Mouse (Mus musculus): ENCODE results near the gene Grcc10.

Gene Grcc10

GRCm38 (mm10) chr6:124731038-124731437 lies 10.1 kb downstream of the Grcc10 start:
- DNase-seq (ENCODE audit: low spot score), result no peak

GRCm38 (mm10) chr6:124729850-124730705 lies 11.1 kb downstream of the Grcc10 start:
- DNase-seq (ENCODE audit: low spot score), result no peak

GRCm38 (mm10) chr6:124728621-124729020 lies 12.6 kb downstream of the Grcc10 start:
- no peak for DNase-seq (ENCODE audit: low spot score)

DNA sequence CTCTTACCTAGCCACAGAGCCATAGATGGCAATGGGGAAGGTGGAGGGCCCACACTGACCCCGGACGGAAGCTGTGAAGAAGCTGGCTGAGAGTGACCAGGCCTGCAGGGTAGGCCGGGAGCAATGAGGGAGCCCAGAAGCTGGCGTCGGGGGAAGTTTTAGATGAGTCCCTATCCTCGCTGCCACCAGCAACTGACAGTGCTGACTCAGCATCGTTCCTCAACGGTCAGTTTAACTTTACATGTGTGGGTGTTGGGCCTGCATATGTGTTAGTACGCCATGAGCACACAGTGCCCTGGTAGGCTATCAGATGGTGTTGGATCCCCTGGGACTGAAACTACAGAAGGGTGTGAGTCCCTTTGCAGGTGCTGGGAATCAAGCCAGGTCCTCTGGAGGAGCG lies 16.7 kb downstream of the Grcc10 start:
- no peak for DNase-seq (ENCODE audit: low spot score)

GRCm38 (mm10) chr6:124723541-124723940 lies 17.6 kb downstream of the Grcc10 start:
- DNase-seq (ENCODE audit: low spot score), result no peak

DNA sequence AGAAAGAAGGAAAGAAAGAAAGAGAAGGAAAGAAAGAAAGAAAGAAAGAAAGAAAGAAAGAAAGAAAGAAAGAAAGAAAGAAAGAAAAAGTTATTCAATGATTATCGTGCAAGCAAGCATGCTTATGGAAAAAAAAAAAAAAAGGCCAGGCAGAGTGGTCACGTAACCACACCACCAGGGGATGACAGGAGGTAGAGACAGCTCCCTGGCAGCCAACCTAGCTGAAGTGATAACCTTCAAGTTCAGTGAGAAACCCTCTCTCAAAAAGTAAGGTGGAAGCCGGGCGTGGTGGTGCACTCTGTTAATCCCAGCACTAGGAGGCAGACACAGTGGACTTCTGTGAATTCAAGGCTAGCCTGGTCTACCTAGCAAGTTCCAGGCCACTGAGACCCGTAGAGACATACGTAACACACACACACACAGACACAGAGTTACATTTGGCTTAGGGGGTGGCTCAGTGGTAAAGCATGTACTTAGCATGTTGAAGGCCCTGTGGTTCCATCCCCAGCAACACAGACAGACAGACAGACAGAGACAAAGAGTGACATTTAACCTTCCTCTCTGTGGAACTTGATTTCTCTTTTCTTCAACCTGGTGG lies 18.2 kb downstream of the Grcc10 start:
- no peak for DNase-seq (ENCODE audit: low spot score)

DNA sequence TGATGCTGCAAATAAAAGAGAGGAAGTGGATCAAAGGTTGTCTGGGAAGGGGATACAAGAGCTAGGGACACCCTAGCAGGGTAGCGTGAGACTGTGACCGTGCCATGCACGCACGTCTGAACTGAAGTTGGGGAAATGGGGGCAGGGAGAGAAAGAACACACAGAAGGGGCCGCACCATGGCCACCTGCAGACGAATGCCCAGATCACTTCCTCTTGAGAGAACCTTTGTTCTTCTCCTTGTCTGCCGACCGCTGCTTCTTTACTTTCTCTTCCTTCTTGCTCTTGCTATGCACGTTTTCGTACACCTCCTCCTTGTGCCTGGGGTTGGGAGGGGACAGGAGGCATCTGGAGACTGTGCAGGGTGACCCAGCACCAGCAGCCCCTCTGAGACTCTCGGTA lies 20.3 kb downstream of the Grcc10 start:
- DNase-seq (ENCODE audit: low spot score), result no peak

DNA sequence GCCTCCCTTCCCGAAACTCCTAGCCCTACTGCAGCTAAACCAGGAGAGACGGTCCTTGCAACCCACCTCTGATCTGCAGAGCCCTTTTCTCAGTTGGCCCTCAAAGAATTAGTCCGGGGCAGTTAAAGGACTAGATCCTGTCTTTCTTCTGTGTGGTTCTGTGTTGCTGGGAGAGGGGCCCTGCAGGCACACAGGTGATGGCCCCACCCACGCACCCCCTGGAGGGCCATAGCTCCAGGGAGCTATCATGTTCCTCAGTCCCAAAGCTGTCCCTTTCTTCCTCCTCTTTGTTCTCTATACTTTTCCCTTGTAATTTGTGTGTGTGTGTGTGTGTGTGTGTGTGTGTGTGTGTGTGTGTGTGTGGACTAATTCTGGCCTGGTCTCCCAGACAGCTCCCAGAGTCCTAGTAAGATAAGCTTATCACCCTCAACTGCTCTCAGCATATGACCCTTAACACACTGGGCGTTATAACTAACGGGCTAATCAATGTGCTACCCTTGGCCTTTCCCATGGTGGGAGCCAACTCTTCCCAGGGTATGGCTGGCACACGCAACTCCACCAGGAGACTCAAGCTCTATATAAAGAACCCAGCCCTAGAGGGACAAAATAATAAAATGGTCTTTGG lies 21.7 kb downstream of the Grcc10 start:
- DNase-seq (ENCODE audit: low spot score), result no peak

DNA sequence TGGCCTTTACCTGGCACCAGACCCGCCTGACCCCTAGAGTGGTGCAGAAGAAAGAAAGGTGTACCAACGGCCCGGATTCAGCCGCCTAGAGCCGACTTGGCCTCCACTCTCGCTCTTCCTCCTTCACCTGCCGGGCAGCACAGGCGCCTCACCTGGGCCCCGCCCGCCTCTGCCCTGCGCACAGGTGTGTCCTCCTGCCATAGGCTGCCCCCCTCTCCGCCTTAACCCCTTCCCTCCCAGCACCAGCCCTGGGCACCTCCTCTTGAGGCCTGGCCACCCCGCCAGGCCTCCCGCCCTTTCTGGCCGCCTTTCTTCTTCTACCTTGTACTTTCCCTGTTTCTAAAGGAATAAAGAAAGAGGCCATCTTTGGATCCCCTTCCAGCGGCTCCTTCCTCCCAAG lies 22.5 kb downstream of the Grcc10 start:
- DNase-seq (ENCODE audit: low spot score), result no peak

DNA sequence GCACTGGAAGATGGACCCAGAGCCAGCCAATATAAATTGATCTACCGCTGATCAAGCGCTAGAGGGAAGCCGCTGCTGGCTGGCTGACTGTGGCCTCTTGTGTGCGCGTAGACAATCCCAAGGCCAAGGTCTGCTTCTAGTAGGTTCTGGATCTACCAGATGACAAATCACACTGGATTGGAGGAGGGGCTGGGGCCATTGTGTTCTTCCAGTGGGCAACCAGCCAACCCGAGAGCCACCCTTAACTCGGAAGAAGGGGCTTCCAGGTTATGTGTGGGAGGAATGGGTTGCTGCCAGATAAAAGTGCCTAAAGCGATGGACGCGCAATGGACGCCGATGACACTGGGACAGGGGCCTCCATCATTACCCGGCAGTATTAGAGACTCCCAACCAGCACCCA lies 23.2 kb downstream of the Grcc10 start:
- no peak for DNase-seq (ENCODE audit: low spot score)

DNA sequence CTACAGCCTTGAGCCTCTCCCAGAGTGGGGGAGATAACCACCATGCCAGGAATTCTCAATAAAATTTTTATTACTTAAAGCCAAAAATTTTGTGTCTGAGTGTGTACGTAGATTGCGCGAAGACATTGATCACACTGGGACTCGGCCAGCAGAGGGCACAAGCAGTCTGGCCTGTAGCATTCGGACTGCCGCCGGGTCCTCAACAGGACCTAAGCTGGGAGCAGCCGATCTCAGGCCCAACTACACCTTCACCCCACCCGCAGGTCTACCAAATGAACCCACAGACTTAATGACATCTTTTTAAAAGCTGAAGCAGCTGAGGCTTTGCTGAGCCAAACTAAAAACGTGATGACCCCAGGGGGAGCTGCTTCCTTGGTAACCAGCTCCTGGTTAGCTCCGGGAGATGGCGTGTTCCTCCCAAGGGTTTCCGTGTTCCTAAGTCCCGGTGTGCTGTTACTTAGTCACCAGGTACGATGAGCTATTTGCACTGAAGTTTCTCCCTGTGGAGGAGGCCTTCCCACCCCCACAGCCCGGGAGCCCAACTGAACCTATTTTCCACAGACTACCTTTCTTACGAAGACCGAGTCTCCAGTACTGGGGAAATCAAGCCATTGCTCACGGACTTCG lies 24.2 kb downstream of the Grcc10 start:
- peak; percentile 56 for DNase-seq (ENCODE audit: low spot score)

DNA sequence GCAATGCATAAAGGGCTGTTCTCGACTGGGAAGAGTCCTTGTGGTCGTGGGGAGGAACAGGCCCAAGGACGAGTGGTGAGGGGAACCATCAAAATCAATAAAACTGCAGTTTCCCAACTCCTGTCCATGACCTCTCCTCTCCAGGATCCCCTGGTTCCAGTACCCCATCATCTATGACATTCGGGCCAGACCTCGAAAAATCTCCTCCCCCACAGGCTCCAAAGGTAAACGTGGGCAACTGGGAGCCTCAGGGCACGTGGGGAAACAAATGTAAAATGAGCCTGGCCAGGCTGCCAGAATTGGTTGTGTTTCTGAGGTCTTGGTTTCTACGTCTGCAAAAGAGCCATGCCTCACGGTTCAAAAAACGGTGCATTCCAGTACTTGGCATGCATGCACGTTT lies 28.3 kb downstream of the Grcc10 start:
- no peak for DNase-seq (ENCODE audit: low spot score)

DNA sequence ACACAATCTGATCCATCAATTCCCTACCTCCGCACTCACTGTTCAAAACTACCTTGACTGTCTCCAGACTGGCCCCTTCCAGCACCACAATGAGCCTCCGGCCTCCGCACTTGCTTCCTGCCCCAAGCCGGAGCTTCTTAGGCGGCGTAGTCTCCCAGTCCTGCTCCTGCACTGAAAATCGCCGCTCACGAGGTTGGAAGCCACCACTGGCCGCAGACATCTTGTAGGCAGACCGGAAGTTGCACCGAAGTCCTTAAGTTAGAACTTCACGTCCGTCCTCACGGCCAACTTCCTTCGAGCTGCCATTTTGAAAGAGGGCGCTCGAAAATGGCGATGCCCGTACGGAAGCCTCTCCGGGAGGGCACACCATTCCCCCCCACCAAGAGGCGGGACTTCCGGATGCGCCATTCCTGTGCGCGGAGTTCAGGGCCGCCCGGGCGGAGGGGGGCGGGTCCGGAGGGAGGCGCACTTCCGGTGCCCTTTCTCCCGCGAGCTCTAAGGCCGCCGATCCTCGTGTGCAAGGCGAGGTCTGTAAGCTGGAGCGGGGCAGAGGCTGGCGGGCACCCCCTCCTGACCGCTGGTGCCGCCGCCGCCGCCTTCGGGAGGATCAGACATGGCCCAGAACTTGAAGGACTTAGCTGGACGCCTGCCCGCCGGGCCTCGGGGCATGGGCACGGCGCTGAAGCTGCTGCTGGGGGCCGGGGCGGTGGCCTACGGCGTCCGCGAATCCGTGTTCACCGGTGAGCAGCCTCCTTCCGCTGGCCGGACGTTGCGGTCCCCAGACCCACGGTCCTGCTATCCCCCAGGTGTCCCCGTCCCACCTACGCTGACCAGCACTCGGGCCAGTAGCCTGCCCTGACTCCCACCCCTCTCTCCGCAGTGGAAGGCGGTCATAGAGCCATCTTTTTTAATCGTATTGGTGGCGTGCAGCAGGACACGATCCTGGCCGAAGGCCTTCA lies 29.1 kb downstream of the Grcc10 start, which contains the start of the genes Emg1 and Phb2:
Emg1 (minus strand) TSS at position 355 of the 959 bp plus-strand sequence.
Phb2 (plus strand) TSS at position 513 of the 959 bp plus-strand sequence.
- DNase-seq (ENCODE audit: low spot score), result peak; percentile 97

- DNase-seq (ENCODE audit: low spot score), result no peak
Observed at GRCm38 (mm10) chr6:124708289-124708889, 32.8 kb downstream of the Grcc10 start.

DNA sequence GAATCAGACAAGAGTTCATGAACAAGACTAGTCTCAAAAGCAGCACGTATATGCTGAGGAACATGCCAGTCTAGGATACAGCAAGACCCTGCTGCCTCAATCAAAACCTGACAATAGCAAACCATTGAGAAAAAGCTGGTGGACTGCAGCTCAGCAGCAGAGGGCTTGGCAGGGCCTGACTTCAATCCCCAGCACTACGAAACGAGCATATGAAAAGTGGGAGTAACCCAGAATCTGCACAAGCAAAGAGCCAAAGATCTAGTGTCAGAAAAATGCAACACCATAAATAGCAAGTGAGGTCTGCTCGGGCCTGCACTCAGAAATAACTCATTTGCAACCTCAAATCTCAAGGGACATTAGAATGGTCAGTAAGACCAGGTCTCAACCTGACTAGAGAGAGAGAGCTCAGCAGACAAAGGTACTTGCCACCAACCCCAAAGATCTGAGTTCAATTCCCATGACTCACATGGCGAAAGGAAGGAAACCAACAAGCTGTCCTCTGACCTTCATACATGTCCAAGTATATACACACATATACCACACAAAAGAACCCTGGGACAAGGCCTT lies 35.0 kb downstream of the Grcc10 start:
- DNase-seq (ENCODE audit: low spot score), result no peak

GRCm38 (mm10) chr6:124704417-124704816 lies 36.8 kb downstream of the Grcc10 start:
- DNase-seq (ENCODE audit: low spot score), result no peak

- no peak for DNase-seq (ENCODE audit: low spot score)
Observed at GRCm38 (mm10) chr6:124703789-124704188, 37.4 kb downstream of the Grcc10 start.

DNA sequence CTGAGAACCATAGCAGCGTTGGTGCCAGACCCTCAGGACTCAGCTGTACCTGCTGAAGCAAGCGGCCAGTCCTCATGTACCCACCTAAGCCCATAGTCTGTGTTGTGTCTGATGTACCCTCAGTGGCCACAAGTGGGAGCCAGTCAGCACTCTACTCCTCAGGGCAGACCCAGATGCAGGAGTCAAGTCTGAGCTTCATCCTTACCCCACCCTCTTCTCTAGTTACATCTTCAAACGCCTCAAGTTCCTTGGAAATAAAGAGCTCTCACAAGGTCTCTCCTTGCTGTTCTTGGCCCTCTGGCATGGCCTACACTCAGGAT lies 38.4 kb downstream of the Grcc10 start:
- DNase-seq (ENCODE audit: low spot score), result peak; percentile 51

DNA sequence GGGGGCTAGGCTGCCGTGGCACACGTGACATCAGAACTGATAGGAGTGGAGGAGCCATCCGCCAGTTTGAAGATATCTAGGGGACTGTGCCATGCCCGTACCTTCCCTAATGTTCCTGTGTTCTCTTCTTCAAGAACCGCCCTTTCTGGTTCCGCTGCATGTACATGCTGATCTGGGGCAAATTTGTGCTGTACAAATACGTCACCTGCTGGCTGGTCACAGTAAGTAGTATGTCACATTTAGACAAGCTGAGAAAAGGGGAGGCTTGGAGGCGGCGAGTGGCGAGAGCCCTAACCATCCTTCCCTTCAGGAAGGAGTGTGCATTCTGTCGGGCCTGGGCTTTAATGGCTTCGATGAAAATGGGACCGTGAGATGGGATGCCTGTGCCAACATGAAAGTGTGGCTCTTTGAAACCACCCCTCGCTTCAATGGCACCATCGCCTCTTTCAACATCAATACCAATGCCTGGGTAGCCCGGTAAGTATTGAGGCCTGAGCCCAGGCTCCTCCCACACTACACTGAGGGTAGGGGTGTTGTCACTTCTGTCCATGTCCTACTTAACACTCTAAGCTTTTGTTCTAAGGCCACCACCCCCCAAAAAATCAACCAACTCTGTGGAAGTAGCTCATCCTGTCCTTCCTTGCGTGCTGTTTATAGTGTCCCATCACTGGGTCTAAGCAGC lies 38.9 kb downstream of the Grcc10 start:
- DNase-seq (ENCODE audit: low spot score), result no peak

DNA sequence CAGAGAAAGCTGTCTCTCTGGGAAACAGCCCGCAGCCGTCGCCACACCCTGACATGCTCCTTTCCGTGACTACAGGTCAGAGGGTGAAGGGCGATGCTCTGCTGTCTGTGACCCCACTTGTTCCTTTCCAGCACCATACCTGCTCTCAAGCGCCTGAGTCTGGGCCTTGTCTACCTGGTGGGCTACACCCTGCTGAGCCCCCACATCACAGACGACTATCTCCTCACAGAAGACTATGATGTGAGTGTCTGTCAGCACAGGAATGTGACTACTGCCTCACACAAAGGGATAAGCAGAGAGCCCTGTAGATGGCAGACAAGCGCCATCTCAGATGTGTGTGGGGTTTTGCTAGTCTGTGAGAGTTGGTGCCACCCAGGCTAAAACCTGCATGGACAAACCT lies 39.8 kb downstream of the Grcc10 start:
- no peak for DNase-seq (ENCODE audit: low spot score)

Data from spleen, adult 12 weeks (tissue).